Mouse (Mus musculus) small intestine, adult 2 months (tissue): ENCODE results near the gene Stk39. TPM values are rescaled to one million over a fixed set of nuclear protein-coding genes. Genes with fewer than 3 reads are reported as not detected.

ENCODE experiments used
- H3K27ac ChIP-seq: fragments of 200-500 bp; 2 replicates; pipeline ENCODE4 v1.5.1; 2012; ENCODE audit warnings: low read depth, low read length, control low read depth, inconsistent platforms; ENCODE audit not compliant: insufficient read depth
- H3K27me3 ChIP-seq: fragments of 200-500 bp; 2 replicates; pipeline ENCODE4 v1.6.1; 2012; ENCODE audit warnings: mild to moderate bottlenecking, moderate library complexity, low read length, inconsistent platforms; ENCODE audit not compliant: control insufficient read depth, insufficient read depth
- H3K36me3 ChIP-seq: fragments of 200-500 bp; 2 replicates; pipeline ENCODE4 v1.6.1; 2012; ENCODE audit warnings: mild to moderate bottlenecking, low read length, control low read depth, inconsistent platforms; ENCODE audit not compliant: control insufficient read depth, insufficient read depth
- H3K4me1 ChIP-seq: fragments of 200-500 bp; 2 replicates; pipeline ENCODE4 v1.6.1; 2012; ENCODE audit warnings: low read length, inconsistent platforms, mixed read lengths; ENCODE audit not compliant: control insufficient read depth, insufficient read depth, insufficient read length
- H3K4me3 ChIP-seq: fragments of 200-500 bp; 2 replicates; pipeline ENCODE4 v1.5.1; 2012; ENCODE audit warnings: low read depth, mild to moderate bottlenecking, control low read depth, inconsistent platforms, low read length, moderate library complexity
- CTCF ChIP-seq: fragments of 200-500 bp; IDR thresholded peaks from 2 replicates; pipeline ENCODE4 v1.5.1; 2012; ENCODE audit warnings: low read depth, mild to moderate bottlenecking, control low read depth, inconsistent platforms, low read length, moderate library complexity, mixed read lengths; ENCODE audit not compliant: insufficient replicate concordance, insufficient read length; ENCODE audit errors: extremely low read depth
- POLR2A ChIP-seq: fragments of 200-500 bp; IDR thresholded peaks from 2 replicates; pipeline ENCODE4 v1.6.1; 2012; ENCODE audit warnings: low read depth, mild to moderate bottlenecking, control low read depth, inconsistent platforms, low read length, moderate library complexity
- WGBS: fragments of 180-500 bp; shearing (Covaris S2); methylation state at CpG from one replicate; pipeline ENCODE4 v1.1.7; 2018; 5-methylcytosine and 5-hydroxymethylcytosine counted together
- polyA plus RNA-seq: library from polyadenylated mRNA; depleted of rRNA; stranded (reverse); fragments of >200 nt; gene quantifications from 2 replicates; pipeline ENCODE4 v1.2.3, GENCODE M21; 2012

Gene Stk39
- polyA plus RNA-seq, 1 experiment = 4.6 TPM

DNA sequence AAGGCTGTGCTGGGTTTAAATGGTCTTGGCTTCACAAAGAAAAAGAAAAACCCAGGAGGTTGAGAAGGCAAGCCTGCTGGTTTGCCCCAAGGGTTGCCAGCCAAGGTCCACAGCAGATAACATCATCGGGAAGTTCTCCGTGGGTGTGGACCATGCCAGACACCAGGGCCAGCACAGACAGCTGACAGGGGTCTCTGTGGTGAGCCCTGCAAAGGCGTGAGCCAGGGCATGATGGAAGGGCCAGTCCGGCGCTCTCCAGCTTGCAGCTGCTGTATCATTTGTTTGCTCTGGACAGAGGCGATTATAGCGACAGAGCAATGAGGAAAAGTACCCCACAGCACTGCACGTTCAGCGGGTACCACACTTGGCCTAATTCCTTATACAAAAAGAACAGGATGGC, 126.8 kb downstream of the Stk39 start:
- no peak for TF ChIP-seq CTCF
- no peak for TF ChIP-seq POLR2A
- WGBS = 74% methylated on average over 9 of the region's 9 CpGs

DNA sequence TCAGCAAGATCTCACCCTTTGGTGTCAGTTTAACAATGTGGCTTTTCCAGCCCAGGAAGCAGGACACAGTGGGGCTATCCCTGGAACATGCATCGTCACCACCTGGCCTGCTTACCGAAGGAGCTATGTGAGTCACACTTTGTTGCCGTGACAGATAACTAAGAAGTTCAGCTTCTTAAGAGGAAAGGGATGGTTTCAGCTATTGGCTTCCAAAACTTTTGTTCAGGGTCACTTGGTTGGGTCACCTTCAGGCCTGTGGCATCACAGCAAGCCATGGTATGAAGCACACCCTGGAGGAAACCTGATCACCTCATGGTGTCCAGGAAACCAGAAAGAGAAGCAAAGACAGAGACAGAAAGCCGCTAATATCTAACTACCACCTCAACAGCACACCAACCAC, 128.3 kb downstream of the Stk39 start:
- H3K4me1 ChIP-seq = no peaks in the 10 kb centered on the region
- TF ChIP-seq POLR2A = no peak
- no peak for TF ChIP-seq CTCF
- no peaks in the 10 kb centered on the region for H3K27me3 ChIP-seq
- no peak overlapping the region for H3K27ac ChIP-seq
- no peak overlapping the region for H3K4me3 ChIP-seq
- WGBS = 92% methylated on average over 4 of the region's 4 CpGs
- H3K36me3 ChIP-seq = peaks cover 3% of the 10 kb centered on the region; the same call in 1 of the 2 replicates

More for the DNA sequence above, 126.8 kb downstream of the Stk39 start:
- H3K27ac ChIP-seq = no peak overlapping the region
- peaks cover 3% of the 10 kb centered on the region; the same call in 1 of the 2 replicates for H3K36me3 ChIP-seq
- no peaks in the 10 kb centered on the region for H3K27me3 ChIP-seq
- H3K4me3 ChIP-seq = no peak overlapping the region
- no peaks in the 10 kb centered on the region for H3K4me1 ChIP-seq

DNA sequence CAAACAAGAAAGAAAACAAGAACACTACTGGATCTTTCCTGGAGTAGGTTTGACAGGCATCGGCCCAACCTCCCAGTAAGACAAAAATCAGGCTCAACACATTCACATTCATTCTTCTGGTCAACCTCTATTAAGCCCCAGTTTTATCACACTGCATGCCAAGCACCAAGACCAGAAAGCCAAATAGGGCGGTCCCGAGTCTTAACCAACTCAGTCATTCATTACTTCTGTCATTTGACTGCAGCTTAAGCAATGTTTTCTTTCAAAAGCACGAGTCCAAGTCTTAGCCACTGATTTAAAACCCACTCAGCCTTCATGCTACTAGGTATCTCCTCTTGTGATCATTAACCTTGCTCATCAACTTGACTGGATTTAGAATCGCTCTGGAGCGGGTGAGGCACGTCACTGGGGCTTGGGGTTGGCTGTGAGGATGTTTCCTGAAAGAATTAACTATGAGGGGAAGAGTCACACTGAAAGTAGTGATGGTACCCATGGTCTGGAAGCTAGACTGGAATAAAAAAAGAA, 129.9 kb downstream of the Stk39 start:
- no peaks in the 10 kb centered on the region for H3K27me3 ChIP-seq
- 92% methylated on average over 7 of the region's 7 CpGs for WGBS
- no peak overlapping the region for H3K4me3 ChIP-seq
- no peaks in the 10 kb centered on the region for H3K4me1 ChIP-seq
- peaks cover 3% of the 10 kb centered on the region; the same call in 1 of the 2 replicates for H3K36me3 ChIP-seq
- TF ChIP-seq POLR2A = no peak
- H3K27ac ChIP-seq = no peak overlapping the region

DNA sequence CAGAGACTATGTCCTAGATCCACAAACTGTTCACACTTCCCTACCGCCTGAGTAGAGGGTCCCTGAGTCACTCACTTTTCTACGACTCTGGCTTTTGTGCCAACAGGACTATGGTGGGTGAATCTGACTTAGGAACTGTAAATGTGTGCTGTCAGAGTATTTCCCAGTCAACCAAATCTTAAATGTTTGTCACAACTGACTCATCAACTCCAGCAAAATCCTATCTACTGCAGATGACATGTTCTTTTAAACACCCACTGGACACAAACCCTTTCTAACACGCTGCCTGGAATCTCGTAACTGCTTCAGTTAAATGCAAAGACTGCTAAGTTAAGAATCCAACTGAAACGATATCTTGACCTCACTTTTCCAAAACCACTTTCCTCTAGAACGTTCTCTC, 135.2 kb downstream of the Stk39 start:
- Histone ChIP-seq H3K36me3 (peaks cover 2% of the 10 kb centered on the region; the same call in 1 of the 2 replicates), H3K27me3 (no peaks in the 10 kb centered on the region), H3K4me1 (no peaks in the 10 kb centered on the region), H3K27ac (no peak overlapping the region), H3K4me3 (no peak overlapping the region)
- 92% methylated on average over 6 of the region's 6 CpGs for WGBS
- TF ChIP-seq POLR2A (no peak), CTCF (no peak)

DNA sequence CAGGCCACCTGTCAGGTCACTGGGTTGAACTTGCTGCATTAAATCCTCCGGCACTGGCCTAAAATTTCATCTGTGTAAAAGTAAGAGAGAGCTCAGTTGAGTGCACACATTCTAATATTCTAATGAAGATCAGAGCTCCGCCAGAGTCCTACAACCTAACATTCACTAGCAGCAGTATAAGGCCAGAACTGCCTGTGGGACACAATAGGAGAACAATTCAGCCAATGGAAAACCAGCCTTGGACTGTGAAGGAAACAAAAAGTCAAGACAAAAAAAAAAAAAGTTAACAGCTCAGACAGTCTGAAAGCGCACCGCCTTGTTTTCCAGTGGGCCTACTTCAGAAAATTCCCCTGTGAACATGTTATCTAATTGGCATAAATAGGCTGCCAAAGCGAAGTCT, 137.1 kb downstream of the Stk39 start:
- no peak overlapping the region for H3K27ac ChIP-seq
- H3K36me3 ChIP-seq = peaks cover 2% of the 10 kb centered on the region; the same call in 1 of the 2 replicates
- H3K27me3 ChIP-seq = no peaks in the 10 kb centered on the region
- no peak overlapping the region for H3K4me3 ChIP-seq
- H3K4me1 ChIP-seq = no peaks in the 10 kb centered on the region
- 97% methylated on average over 5 of the region's 5 CpGs for WGBS
- TF ChIP-seq POLR2A (no peak), CTCF (no peak)

DNA sequence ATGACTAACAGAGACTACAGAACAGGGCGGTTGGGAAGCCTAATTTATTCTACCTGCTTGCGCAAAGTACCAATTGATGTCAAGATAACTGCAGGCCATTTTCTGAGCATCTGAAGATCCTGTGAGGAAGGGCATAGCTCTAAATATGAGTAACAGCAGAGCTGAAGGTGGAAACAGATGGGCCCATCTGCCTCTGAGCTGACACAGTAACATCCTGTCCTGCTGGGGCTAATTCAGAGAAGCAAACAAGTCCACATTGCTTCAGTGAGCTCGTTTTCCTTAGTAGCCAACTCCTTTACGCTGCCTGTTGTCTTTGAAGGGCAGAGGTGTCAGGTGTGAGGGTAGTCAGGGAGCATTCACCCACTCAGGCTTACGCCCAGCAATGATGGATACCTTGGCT, 146.8 kb downstream of the Stk39 start:
- no peaks in the 10 kb centered on the region for H3K4me1 ChIP-seq
- WGBS = 81% methylated on average over 5 of the region's 5 CpGs
- no peak overlapping the region for H3K27ac ChIP-seq
- no peak overlapping the region for H3K4me3 ChIP-seq
- no peaks in the 10 kb centered on the region for H3K27me3 ChIP-seq
- no peak for TF ChIP-seq POLR2A
- TF ChIP-seq CTCF = no peak
- H3K36me3 ChIP-seq = no peaks in the 10 kb centered on the region

DNA sequence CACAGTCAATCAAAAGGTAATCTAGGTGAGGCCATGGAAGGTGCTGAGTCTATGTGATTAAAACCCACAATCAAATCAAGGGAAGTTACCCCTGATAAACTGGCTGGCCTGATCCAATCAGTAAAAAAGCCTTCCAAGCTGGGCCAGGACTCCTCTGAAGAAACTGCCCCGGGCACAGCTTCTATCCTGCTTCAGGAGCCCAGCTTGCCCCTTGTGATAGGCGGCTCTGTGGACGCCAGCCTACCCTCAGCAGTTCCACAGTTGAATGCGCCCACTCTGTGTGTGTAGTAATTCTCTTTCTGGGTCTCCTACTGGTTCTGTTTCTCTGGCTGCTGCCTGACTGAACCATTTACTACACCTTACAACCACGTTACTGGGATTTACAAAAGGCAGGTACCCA, 150.8 kb downstream of the Stk39 start:
- H3K36me3 ChIP-seq = no peaks in the 10 kb centered on the region
- no peak overlapping the region for H3K27ac ChIP-seq
- TF ChIP-seq POLR2A (no peak), CTCF (no peak)
- no peak overlapping the region for H3K4me3 ChIP-seq
- WGBS = 85% methylated on average over 5 of the region's 5 CpGs
- H3K4me1 ChIP-seq = no peaks in the 10 kb centered on the region
- H3K27me3 ChIP-seq = no peaks in the 10 kb centered on the region

DNA sequence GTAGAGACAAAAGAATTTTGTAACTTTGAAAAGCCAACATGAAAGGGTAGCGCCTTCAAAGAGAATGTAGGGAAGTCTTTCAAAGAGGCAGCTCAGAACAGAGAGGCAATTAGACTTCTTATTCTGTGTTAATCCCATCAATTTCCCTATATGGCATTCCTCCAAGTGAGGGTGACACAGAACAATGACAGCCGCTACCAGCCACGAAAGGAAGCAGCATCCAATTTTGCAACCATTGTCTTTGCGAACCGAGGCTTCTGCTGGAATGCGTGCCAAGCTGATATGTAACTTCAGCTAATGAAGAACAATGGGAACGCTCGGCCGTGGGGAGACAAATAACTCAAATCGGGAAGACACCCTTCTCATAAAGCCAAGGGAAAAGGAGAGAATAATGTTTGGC, 151.4 kb downstream of the Stk39 start:
- Histone ChIP-seq H3K36me3 (no peaks in the 10 kb centered on the region), H3K4me3 (no peak overlapping the region), H3K4me1 (no peaks in the 10 kb centered on the region), H3K27me3 (no peaks in the 10 kb centered on the region), H3K27ac (no peak overlapping the region)
- TF ChIP-seq POLR2A = no peak
- TF ChIP-seq CTCF = no peak
- 69% methylated on average over 10 of the region's 10 CpGs for WGBS
